Mouse (Mus musculus) lung, postnatal 0 days (tissue): Measurements from ENCODE around the gene Ptgir.

Experiments
- CTCF ChIP-seq: IDR thresholded peaks from 2 replicates; pipeline ENCODE4 v1.5.1; 2016; ENCODE audit warnings: antibody characterized with exemption, mild to moderate bottlenecking
- EP300 ChIP-seq: IDR thresholded peaks from 2 replicates; pipeline ENCODE4 v1.6.1; 2016; ENCODE audit warnings: antibody characterized with exemption, mild to moderate bottlenecking, control low read depth

DNA sequence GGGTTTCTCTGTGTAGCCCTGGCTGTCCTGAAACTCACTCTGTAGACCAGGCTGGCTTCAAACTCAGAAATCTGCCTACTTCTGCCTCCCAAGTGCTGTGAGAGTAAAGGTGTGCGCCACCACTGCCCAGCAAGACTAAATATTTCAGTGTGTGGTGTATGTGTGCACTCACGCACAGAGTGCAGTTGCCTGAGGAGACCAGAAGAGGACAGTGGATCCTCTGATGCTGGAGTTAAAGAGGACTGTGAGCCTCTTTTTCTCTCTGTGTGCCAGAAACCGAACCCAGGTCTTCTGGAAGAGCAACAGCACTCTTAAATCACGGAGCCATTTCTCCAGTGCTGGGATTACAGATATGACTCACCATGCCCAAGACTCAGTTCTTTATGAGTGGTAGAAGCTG, 32.9 kb upstream of the Ptgir start:
- TF ChIP-seq CTCF (peak; percentile 46), EP300 (no peak)
